Mouse (Mus musculus) ES-Bruce4 (cell line): ENCODE data around the gene B9d1. TPM values are rescaled to one million over a fixed set of nuclear protein-coding genes. Genes with fewer than 3 reads are reported as not detected.
A peak's percentile ranks its signal among the peaks of the same experiment; 100 is the strongest.

ENCODE experiments used
- H3K27ac ChIP-seq: 2 replicates; pipeline ENCODE4 v1.5.1; 2012; ENCODE audit warnings: low read length, inconsistent platforms; ENCODE audit not compliant: insufficient read depth
- H3K27me3 ChIP-seq: 2 replicates; pipeline ENCODE4 v1.6.1; 2012; ENCODE audit warnings: mild to moderate bottlenecking, low read length, inconsistent platforms; ENCODE audit not compliant: control insufficient read depth, poor library complexity, insufficient read depth, severe bottlenecking
- H3K36me3 ChIP-seq: 2 replicates; pipeline ENCODE4 v1.6.1; 2012; ENCODE audit warnings: inconsistent platforms, mild to moderate bottlenecking, low read length, moderate library complexity; ENCODE audit not compliant: control insufficient read depth, poor library complexity, insufficient read depth, severe bottlenecking
- H3K4me1 ChIP-seq: one replicate; pipeline ENCODE4 v1.8.1; 2011; ENCODE audit warnings: low read length; ENCODE audit not compliant: control insufficient read depth, insufficient read depth
- H3K4me3 ChIP-seq: 2 replicates; pipeline ENCODE4 v1.5.1; 2011; ENCODE audit warnings: low read depth, mild to moderate bottlenecking, low read length
- H3K9ac ChIP-seq: 2 replicates; pipeline ENCODE4 v1.6.1; 2012; ENCODE audit warnings: low read depth, mild to moderate bottlenecking, inconsistent platforms; ENCODE audit not compliant: poor library complexity, severe bottlenecking
- H3K9me3 ChIP-seq: replicated peaks from 2 replicates; pipeline ENCODE4 v1.6.1; 2012; ENCODE audit warnings: mild to moderate bottlenecking, low read length, inconsistent platforms; ENCODE audit not compliant: control insufficient read depth, poor library complexity, insufficient read depth, severe bottlenecking
- CTCF ChIP-seq: IDR thresholded peaks from one replicate; pipeline ENCODE4 v1.8.1; 2011; ENCODE audit warnings: low read depth, low read length
- EP300 ChIP-seq: IDR thresholded peaks from 2 replicates; pipeline ENCODE4 v1.6.1; 2011; ENCODE audit warnings: low read depth, low read length; ENCODE audit not compliant: insufficient read depth
- POLR2A ChIP-seq: IDR thresholded peaks from one replicate; pipeline ENCODE4 v1.8.1; 2011; ENCODE audit warnings: low read length; ENCODE audit not compliant: insufficient read depth
- polyA plus RNA-seq: library from polyadenylated mRNA; stranded (reverse); fragments of >200 nt; gene quantifications from 2 replicates; pipeline ENCODE4 v1.2.4, GENCODE M21; 2011; ENCODE audit warnings: low read depth; ENCODE audit not compliant: missing spikeins, insufficient read depth, insufficient read length

B9d1 gene
- polyA plus RNA-seq, 1 experiment = 18.7 TPM

GRCm38 (mm10) chr11:61487401-61487800 is 17.5 kb upstream of the B9d1 start:
- TF ChIP-seq CTCF (no peak), POLR2A (no peak), EP300 (no peak)
- H3K4me3 ChIP-seq = no peak overlapping the region
- no peaks in the 10 kb centered on the region for H3K9me3 ChIP-seq
- no peak overlapping the region for H3K9ac ChIP-seq
- H3K36me3 ChIP-seq = peaks cover 32% of the 10 kb centered on the region
- peaks cover 2% of the 10 kb centered on the region for H3K4me1 ChIP-seq
- H3K27me3 ChIP-seq = no peaks in the 10 kb centered on the region
- no peak overlapping the region for H3K27ac ChIP-seq

DNA sequence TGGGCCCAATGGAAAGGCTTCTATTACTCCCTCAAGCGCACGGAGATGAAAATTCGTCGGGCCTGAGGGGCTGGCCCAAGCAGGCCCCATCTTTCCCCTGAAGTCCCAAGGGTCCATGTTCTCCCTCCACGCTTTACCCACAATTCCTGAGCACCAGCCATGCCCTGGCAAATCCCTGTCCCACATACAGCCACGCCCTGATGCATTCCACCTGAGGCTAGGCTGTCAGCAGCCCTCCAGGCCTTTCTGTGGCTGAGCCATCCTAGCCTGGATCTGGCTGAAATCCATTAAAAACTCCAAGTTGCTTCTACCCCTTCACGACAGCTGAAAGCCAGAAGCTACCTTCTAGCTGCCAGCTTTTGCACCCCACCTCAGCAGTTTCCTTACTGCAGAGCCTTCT is 17.0 kb upstream of the B9d1 start:
- TF ChIP-seq POLR2A (no peak), EP300 (no peak), CTCF (no peak)
- no peaks in the 10 kb centered on the region for H3K9me3 ChIP-seq
- H3K27me3 ChIP-seq = no peaks in the 10 kb centered on the region
- no peak overlapping the region for H3K9ac ChIP-seq
- no peak overlapping the region for H3K4me3 ChIP-seq
- no peak overlapping the region for H3K27ac ChIP-seq
- peaks cover 2% of the 10 kb centered on the region for H3K4me1 ChIP-seq
- peaks cover 35% of the 10 kb centered on the region for H3K36me3 ChIP-seq

DNA sequence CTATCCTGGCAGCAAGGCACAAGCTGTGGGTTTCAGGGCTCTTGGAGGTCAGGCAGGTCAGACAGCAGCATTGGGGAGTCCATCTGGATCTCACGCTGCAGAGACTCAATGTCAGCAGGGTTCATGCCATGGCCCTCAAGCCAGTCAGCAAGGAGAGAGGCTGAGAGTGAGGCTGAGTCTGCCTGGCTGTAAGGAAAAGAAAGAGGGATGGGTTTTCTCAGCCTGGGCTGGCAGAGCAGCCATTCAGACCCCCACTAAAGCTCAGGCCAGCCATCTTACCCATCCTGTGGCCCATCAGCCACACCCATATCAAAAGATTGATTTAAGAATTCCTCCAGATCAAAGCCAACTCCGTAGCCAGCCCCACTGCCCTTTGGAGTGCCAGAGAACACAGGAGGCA is 15.9 kb upstream of the B9d1 start:
- Histone ChIP-seq H3K4me1 (peaks cover 2% of the 10 kb centered on the region), H3K27ac (no peak overlapping the region), H3K36me3 (peaks cover 35% of the 10 kb centered on the region)

DNA sequence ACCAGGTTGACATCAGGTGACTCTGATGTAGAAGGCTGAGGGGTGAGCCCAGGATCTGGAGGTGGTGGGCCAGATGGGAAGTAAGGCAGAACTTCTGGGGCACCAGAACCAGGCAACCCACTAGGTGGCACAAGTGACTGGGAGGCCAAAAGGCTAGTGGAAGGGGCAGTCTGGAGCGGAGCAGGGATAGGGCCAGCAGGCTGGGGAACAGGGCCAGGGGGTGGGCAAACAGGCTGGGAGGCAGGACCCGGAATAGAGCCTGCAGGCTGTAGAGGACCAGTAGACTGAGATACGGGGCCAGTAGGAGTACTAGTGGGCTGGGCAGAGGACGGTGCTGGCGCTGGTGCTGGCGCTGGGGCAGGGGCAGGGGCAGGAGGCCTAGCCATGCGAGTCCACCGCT is 15.1 kb upstream of the B9d1 start:
- no peak overlapping the region for H3K4me3 ChIP-seq
- peaks cover 35% of the 10 kb centered on the region for H3K36me3 ChIP-seq
- TF ChIP-seq POLR2A = no peak
- peaks cover 2% of the 10 kb centered on the region for H3K4me1 ChIP-seq
- no peaks in the 10 kb centered on the region for H3K9me3 ChIP-seq
- no peak overlapping the region for H3K9ac ChIP-seq
- H3K27me3 ChIP-seq = no peaks in the 10 kb centered on the region
- no peak overlapping the region for H3K27ac ChIP-seq

More for the DNA sequence above, 15.9 kb upstream of the B9d1 start:
- Histone ChIP-seq H3K9ac (no peak overlapping the region), H3K4me3 (no peak overlapping the region), H3K9me3 (no peaks in the 10 kb centered on the region), H3K27me3 (no peaks in the 10 kb centered on the region)
- no peak for TF ChIP-seq POLR2A
- no peak for TF ChIP-seq CTCF
- TF ChIP-seq EP300 = no peak

DNA sequence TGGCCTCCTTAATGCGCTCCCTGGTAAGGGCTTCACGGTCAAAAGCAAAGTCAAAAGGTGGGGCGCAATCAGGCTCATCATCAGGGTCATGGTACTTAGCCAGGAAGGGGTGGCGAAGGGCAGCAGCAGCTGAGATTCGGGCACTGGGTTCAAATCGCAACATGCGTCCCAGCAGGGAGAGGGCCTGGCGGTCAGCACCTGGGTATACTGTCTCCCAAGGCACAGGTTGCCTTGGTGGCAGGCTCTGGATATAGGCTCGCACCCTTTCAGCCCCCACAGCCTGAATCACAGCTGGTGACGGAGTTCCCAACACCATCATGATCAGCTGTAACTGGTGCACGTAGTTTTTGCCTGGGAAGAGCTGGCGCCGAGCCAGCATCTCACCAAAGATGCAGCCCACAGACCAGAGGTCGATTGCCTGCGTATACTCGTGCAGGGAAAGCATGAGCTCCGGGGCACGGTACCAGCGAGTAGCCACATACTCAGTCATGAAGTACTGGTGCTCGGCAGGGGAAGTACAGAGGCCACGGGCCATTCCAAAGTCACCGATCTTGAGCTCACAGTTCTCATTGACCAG is 13.9 kb upstream of the B9d1 start:
- H3K27ac ChIP-seq = no peak overlapping the region
- H3K9ac ChIP-seq = no peak overlapping the region
- TF ChIP-seq CTCF (no peak), POLR2A (no peak), EP300 (no peak)
- no peaks in the 10 kb centered on the region for H3K9me3 ChIP-seq
- no peaks in the 10 kb centered on the region for H3K27me3 ChIP-seq
- H3K4me3 ChIP-seq = no peak overlapping the region
- peaks cover 35% of the 10 kb centered on the region for H3K36me3 ChIP-seq
- H3K4me1 ChIP-seq = peaks cover 2% of the 10 kb centered on the region

DNA sequence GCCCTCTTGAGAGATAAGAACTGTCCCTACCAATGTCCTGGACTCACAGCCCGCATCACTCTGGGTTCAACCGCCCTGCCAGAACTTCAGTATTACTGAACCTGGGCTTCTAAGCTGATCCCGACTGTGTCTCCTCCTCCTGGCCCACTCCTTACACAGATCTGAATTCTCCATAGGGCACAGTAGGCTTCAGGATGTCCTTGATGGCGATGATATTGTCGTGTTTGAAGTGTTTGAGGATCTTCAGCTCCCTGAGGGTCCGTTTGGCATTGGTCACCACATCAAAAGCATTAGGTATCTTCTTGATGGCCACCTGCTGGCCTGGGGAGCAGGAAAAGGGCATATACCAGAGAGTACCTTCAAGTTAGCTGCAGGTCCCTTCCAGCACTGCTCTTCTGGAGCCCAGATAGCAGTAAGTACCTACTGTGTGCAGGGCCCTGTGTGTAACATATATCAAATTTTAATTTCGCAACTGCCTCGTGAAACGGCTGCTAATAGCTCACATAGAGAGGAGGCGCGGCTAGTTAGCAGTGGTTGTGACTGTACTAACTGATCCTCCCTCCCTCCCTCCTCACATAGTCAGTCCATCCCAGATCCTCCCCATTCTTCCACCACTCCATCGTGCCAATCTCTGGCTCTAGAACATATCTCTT is 12.1 kb upstream of the B9d1 start:
- peak overlapping the region; percentile 86 for H3K9ac ChIP-seq
- peaks cover 35% of the 10 kb centered on the region for H3K36me3 ChIP-seq
- no peaks in the 10 kb centered on the region for H3K27me3 ChIP-seq
- H3K27ac ChIP-seq = no peak overlapping the region
- peak overlapping the region; percentile 96 for H3K4me3 ChIP-seq
- TF ChIP-seq POLR2A = no peak
- TF ChIP-seq EP300 = no peak
- TF ChIP-seq CTCF = no peak
- no peaks in the 10 kb centered on the region for H3K9me3 ChIP-seq
- peaks cover 2% of the 10 kb centered on the region for H3K4me1 ChIP-seq
